Mouse (Mus musculus): Measurements from ENCODE around the gene Wnt9a. TPM values are rescaled to one million over a fixed set of nuclear protein-coding genes. Genes with fewer than 3 reads are reported as not detected.
A peak's percentile ranks its signal among the peaks of the same experiment; 100 is the strongest.

The Wnt9a gene
- polyA plus RNA-seq, 1 experiment from 2014 or later: 2.5 TPM

- DNase-seq (ENCODE audit: low spot score): no peak
- WGBS: 7% methylated on average over 1 of the region's 1 CpGs
- ATAC-seq (replicated peaks; ENCODE audit: low FRiP score, low TSS enrichment, low read depth): no peak
Measured at GRCm38 (mm10) chr11:59336381-59336780, 29.7 kb downstream of the Wnt9a start.

GRCm38 (mm10) chr11:59337955-59338735 lies 31.4 kb downstream of the Wnt9a start:
- no peak for DNase-seq (ENCODE audit: low spot score)

More at GRCm38 (mm10) chr11:59336381-59336780, 29.7 kb downstream of the Wnt9a start:
- Histone ChIP-seq H3K36me3 (ENCODE audit: control insufficient read depth, insufficient read depth, low read length) (no peaks in the 10 kb centered on the region), H3K9ac (ENCODE audit: low read length) (no peak overlapping the region), H3K4me3 (ENCODE audit: low read depth, low read length) (no peak overlapping the region), H3K27ac (ENCODE audit: low read depth) (no peak overlapping the region), H3K9me3 (ENCODE audit: control insufficient read depth, low read length) (no peaks in the 10 kb centered on the region), H3K27me3 (replicated peaks; ENCODE audit: control insufficient read depth, insufficient read depth, low read length) (no peaks in the 10 kb centered on the region), H3K4me2 (ENCODE audit: low read length) (no peak overlapping the region), H3K4me1 (replicated peaks; ENCODE audit: control insufficient read depth, insufficient read depth, low read length) (peaks cover 6% of the 10 kb centered on the region; the same call in 1 of the 2 replicates)

GRCm38 (mm10) chr11:59338736-59339120 lies 32.0 kb downstream of the Wnt9a start:
- 92% methylated on average over 2 of the region's 2 CpGs for WGBS
- Histone ChIP-seq H3K4me3 (ENCODE audit: low read depth, low read length) (no peak overlapping the region), H3K4me1 (replicated peaks; ENCODE audit: control insufficient read depth, insufficient read depth, low read length) (peaks cover 6% of the 10 kb centered on the region; the same call in 1 of the 2 replicates), H3K9me3 (ENCODE audit: control insufficient read depth, low read length) (no peaks in the 10 kb centered on the region), H3K4me2 (ENCODE audit: low read length) (no peak overlapping the region), H3K9ac (ENCODE audit: low read length) (no peak overlapping the region), H3K36me3 (ENCODE audit: control insufficient read depth, insufficient read depth, low read length) (no peaks in the 10 kb centered on the region), H3K27ac (ENCODE audit: low read depth) (no peak overlapping the region), H3K27me3 (replicated peaks; ENCODE audit: control insufficient read depth, insufficient read depth, low read length) (no peaks in the 10 kb centered on the region)
- DNase-seq (ENCODE audit: low spot score) (no peak), ATAC-seq (replicated peaks; ENCODE audit: low FRiP score, low TSS enrichment, low read depth) (no peak)

More at GRCm38 (mm10) chr11:59337955-59338735, 31.4 kb downstream of the Wnt9a start:
- Histone ChIP-seq H3K4me2 (ENCODE audit: low read length) (no peak overlapping the region), H3K4me3 (ENCODE audit: low read depth, low read length) (no peak overlapping the region), H3K9ac (ENCODE audit: low read length) (no peak overlapping the region), H3K36me3 (ENCODE audit: control insufficient read depth, insufficient read depth, low read length) (no peaks in the 10 kb centered on the region), H3K27me3 (replicated peaks; ENCODE audit: control insufficient read depth, insufficient read depth, low read length) (no peaks in the 10 kb centered on the region), H3K4me1 (replicated peaks; ENCODE audit: control insufficient read depth, insufficient read depth, low read length) (peaks cover 6% of the 10 kb centered on the region; the same call in 1 of the 2 replicates), H3K27ac (ENCODE audit: low read depth) (no peak overlapping the region), H3K9me3 (ENCODE audit: control insufficient read depth, low read length) (no peaks in the 10 kb centered on the region)
- no peak for ATAC-seq (replicated peaks; ENCODE audit: low FRiP score, low TSS enrichment, low read depth)
- 68% methylated on average over 13 of the region's 13 CpGs for WGBS

- DNase-seq (ENCODE audit: low spot score) (no peak), ATAC-seq (replicated peaks; ENCODE audit: low FRiP score, low TSS enrichment, low read depth) (no peak)
- Histone ChIP-seq H3K27me3 (replicated peaks; ENCODE audit: control insufficient read depth, insufficient read depth, low read length) (no peaks in the 10 kb centered on the region), H3K4me3 (ENCODE audit: low read depth, low read length) (no peak overlapping the region), H3K36me3 (ENCODE audit: control insufficient read depth, insufficient read depth, low read length) (no peaks in the 10 kb centered on the region), H3K4me2 (ENCODE audit: low read length) (no peak overlapping the region), H3K9me3 (ENCODE audit: control insufficient read depth, low read length) (no peaks in the 10 kb centered on the region), H3K27ac (ENCODE audit: low read depth) (no peak overlapping the region), H3K4me1 (replicated peaks; ENCODE audit: control insufficient read depth, insufficient read depth, low read length) (no peaks in the 10 kb centered on the region), H3K9ac (ENCODE audit: low read length) (no peak overlapping the region)
- WGBS: 81% methylated on average over 5 of the region's 5 CpGs
Measured at GRCm38 (mm10) chr11:59342956-59343355, 36.2 kb downstream of the Wnt9a start.

GRCm38 (mm10) chr11:59346166-59346910 lies 39.6 kb downstream of the Wnt9a start:
- no peaks in the 10 kb centered on the region for H3K36me3 ChIP-seq (ENCODE audit: control insufficient read depth, insufficient read depth, low read length)
- H3K27ac ChIP-seq (ENCODE audit: low read depth): peak overlapping the region; percentile 24
- no peaks in the 10 kb centered on the region for H3K9me3 ChIP-seq (ENCODE audit: control insufficient read depth, low read length)
- peaks cover 5% of the 10 kb centered on the region; the same call in 1 of the 2 replicates for H3K4me1 ChIP-seq (replicated peaks; ENCODE audit: control insufficient read depth, insufficient read depth, low read length)
- H3K27me3 ChIP-seq (replicated peaks; ENCODE audit: control insufficient read depth, insufficient read depth, low read length): no peaks in the 10 kb centered on the region
- H3K4me3 ChIP-seq (ENCODE audit: low read depth, low read length): no peak overlapping the region
- no peak overlapping the region for H3K9ac ChIP-seq (ENCODE audit: low read length)
- 56% methylated on average over 11 of the region's 11 CpGs for WGBS
- DNase-seq (ENCODE audit: low spot score) (no peak), ATAC-seq (replicated peaks; ENCODE audit: low FRiP score, low TSS enrichment, low read depth) (0 out of 2 replicates have a peak, but pooled peaks have one; percentile 32)
- H3K4me2 ChIP-seq (ENCODE audit: low read length): no peak overlapping the region

GRCm38 (mm10) chr11:59350326-59350725 lies 43.6 kb downstream of the Wnt9a start:
- no peaks in the 10 kb centered on the region for H3K9me3 ChIP-seq (ENCODE audit: control insufficient read depth, low read length)
- no peak for ATAC-seq (replicated peaks; ENCODE audit: low FRiP score, low TSS enrichment, low read depth)
- H3K4me1 ChIP-seq (replicated peaks; ENCODE audit: control insufficient read depth, insufficient read depth, low read length): peaks cover 5% of the 10 kb centered on the region; the same call in 1 of the 2 replicates
- no peak overlapping the region for H3K4me2 ChIP-seq (ENCODE audit: low read length)
- H3K36me3 ChIP-seq (ENCODE audit: control insufficient read depth, insufficient read depth, low read length): no peaks in the 10 kb centered on the region
- DNase-seq (ENCODE audit: low spot score): no peak
- WGBS: 84% methylated on average over 2 of the region's 2 CpGs
- H3K27ac ChIP-seq (ENCODE audit: low read depth): no peak overlapping the region
- H3K4me3 ChIP-seq (ENCODE audit: low read depth, low read length): no peak overlapping the region
- no peaks in the 10 kb centered on the region for H3K27me3 ChIP-seq (replicated peaks; ENCODE audit: control insufficient read depth, insufficient read depth, low read length)
- H3K9ac ChIP-seq (ENCODE audit: low read length): no peak overlapping the region

- Histone ChIP-seq H3K27me3 (replicated peaks; ENCODE audit: control insufficient read depth, insufficient read depth, low read length) (no peaks in the 10 kb centered on the region), H3K4me3 (ENCODE audit: low read depth, low read length) (no peak overlapping the region), H3K9ac (ENCODE audit: low read length) (no peak overlapping the region), H3K9me3 (ENCODE audit: control insufficient read depth, low read length) (no peaks in the 10 kb centered on the region), H3K36me3 (ENCODE audit: control insufficient read depth, insufficient read depth, low read length) (no peaks in the 10 kb centered on the region), H3K27ac (ENCODE audit: low read depth) (no peak overlapping the region), H3K4me1 (replicated peaks; ENCODE audit: control insufficient read depth, insufficient read depth, low read length) (peaks cover 5% of the 10 kb centered on the region; the same call in 1 of the 2 replicates), H3K4me2 (ENCODE audit: low read length) (no peak overlapping the region)
- DNase-seq (ENCODE audit: low spot score): no peak
- 88% methylated on average over 4 of the region's 4 CpGs for WGBS
- ATAC-seq (replicated peaks; ENCODE audit: low FRiP score, low TSS enrichment, low read depth): no peak
Measured at GRCm38 (mm10) chr11:59354793-59355192, 48.1 kb downstream of the Wnt9a start.

- Histone ChIP-seq H3K4me2 (ENCODE audit: low read length) (no peak overlapping the region), H3K36me3 (ENCODE audit: control insufficient read depth, insufficient read depth, low read length) (no peaks in the 10 kb centered on the region), H3K27me3 (replicated peaks; ENCODE audit: control insufficient read depth, insufficient read depth, low read length) (no peaks in the 10 kb centered on the region), H3K4me3 (ENCODE audit: low read depth, low read length) (no peak overlapping the region), H3K4me1 (replicated peaks; ENCODE audit: control insufficient read depth, insufficient read depth, low read length) (no peaks in the 10 kb centered on the region), H3K9me3 (ENCODE audit: control insufficient read depth, low read length) (no peaks in the 10 kb centered on the region), H3K9ac (ENCODE audit: low read length) (no peak overlapping the region), H3K27ac (ENCODE audit: low read depth) (no peak overlapping the region)
- ATAC-seq (replicated peaks; ENCODE audit: low FRiP score, low TSS enrichment, low read depth): no peak
- WGBS: 24% methylated on average over 11 of the region's 11 CpGs
- no peak for DNase-seq (ENCODE audit: low spot score)
Measured at GRCm38 (mm10) chr11:59356874-59357289, 50.2 kb downstream of the Wnt9a start.

Data from intestine, embryonic 14.5 days (tissue).